Mouse (Mus musculus) erythroblast, embryonic 14.5 days (primary cell): ENCODE measurements around the gene Erbb3. TPM values are rescaled to one million over a fixed set of nuclear protein-coding genes. Genes with fewer than 3 reads are reported as not detected.
"Not testable (repeated sequence)": the region's sequence is repeated elsewhere in the genome, so short reads cannot be mapped to it uniquely, and the experiment has no call there.

Source experiments
- H3K27me3 ChIP-seq: 2 replicates; pipeline ENCODE4 v1.6.1; 2012; ENCODE audit warnings: inconsistent platforms; ENCODE audit not compliant: control insufficient read depth
- H3K36me3 ChIP-seq: 2 replicates; pipeline ENCODE4 v1.6.1; 2012; ENCODE audit warnings: mild to moderate bottlenecking, inconsistent platforms; ENCODE audit not compliant: control insufficient read depth
- H3K4me1 ChIP-seq: 2 replicates; pipeline ENCODE4 v1.6.1; 2012; ENCODE audit warnings: inconsistent platforms; ENCODE audit not compliant: control insufficient read depth
- H3K4me3 ChIP-seq: replicated peaks from 2 replicates; pipeline ENCODE3; 2012; ENCODE audit warnings: moderate library complexity, mild to moderate bottlenecking, inconsistent platforms
- H3K9me3 ChIP-seq: 2 replicates; pipeline ENCODE4 v1.6.1; 2012; ENCODE audit warnings: low read length, inconsistent platforms, mixed read lengths; ENCODE audit not compliant: control insufficient read depth
- GATA1 ChIP-seq: IDR thresholded peaks from 2 replicates; pipeline ENCODE4 v1.6.1; 2012; ENCODE audit warnings: low read length, inconsistent platforms, mixed read lengths
- TAL1 ChIP-seq: IDR thresholded peaks from 3 replicates; pipeline ENCODE4 v1.6.1; 2012; ENCODE audit warnings: low read length, inconsistent platforms, mixed read lengths
- polyA plus RNA-seq: library from polyadenylated mRNA; stranded (reverse); fragments of >175 nt; gene quantifications from 2 replicates; pipeline ENCODE4 v1.2.3, GENCODE M21; 2012

Erbb3 gene
- polyA plus RNA-seq, 1 experiment = 0.01 TPM

DNA sequence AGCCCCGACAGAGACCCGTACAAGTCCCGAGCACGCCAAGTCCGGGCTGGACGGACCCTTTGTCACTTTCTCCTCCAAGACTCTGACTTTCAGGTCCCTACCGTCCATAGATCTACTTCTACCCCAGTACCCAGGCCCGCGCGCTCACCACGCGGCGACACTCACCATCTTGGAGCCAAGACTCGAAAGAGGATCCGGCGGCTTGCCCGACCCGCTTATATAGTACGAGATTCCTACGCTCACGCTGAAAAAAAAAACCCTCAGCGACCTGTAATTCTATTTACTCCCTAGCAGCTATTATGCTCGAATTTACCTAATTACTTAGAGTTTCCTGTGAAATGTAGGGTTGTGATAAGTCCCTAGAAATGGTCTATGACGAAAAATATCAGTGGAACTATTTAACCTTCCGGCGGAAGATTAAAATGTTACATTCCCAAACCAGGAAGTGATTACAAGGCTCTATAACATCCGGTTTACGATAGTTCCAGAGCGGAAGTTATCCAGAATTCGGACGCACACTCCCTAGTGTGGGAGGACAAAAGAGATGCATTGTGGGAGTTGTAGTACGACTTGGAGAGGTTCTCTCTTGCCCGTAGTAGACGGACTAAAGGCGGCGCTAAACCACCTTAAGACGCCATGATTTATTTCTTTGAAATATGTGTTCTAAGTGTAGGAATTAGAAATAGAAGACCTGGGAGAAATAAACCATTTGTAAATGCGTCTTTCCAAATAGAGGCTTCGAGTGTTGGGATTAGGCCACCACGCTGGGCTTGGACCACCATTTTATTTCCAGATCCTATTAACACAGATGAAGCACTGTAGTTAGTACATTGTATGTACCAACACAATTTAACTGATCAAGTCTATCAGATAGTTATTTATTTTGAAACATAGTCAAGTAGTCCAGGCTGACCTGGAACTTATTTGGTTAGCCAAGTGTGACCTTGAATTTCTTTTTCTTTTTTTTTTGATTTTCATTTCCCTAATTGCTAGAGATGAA is 37.2 kb upstream of the Erbb3 start, which contains the start of gene Rps26:
TSS of gene Rps26 (minus strand) at position 437 of the 1,000 bp plus-strand sequence.
- Histone ChIP-seq H3K36me3 (peaks cover 37% of the 10 kb centered on the region), H3K9me3 (no peaks in the 10 kb centered on the region), H3K4me3 (peak within 1 kb of the TSS; percentile 97), H3K27me3 (peaks cover 2% of the 10 kb centered on the region), H3K4me1 (peaks cover 63% of the 10 kb centered on the region)
- TF ChIP-seq TAL1 (no peak), GATA1 (no peak)

GRCm38 (mm10) chr10:128625287-128625894 is 35.9 kb upstream of the Erbb3 start:
- TF ChIP-seq GATA1 (no peak), TAL1 (no peak)
- H3K9me3 ChIP-seq = no peaks in the 10 kb centered on the region
- peaks cover 54% of the 10 kb centered on the region for H3K4me1 ChIP-seq
- H3K36me3 ChIP-seq = peaks cover 37% of the 10 kb centered on the region
- H3K4me3 ChIP-seq = peak overlapping the region; percentile 97
- no peaks in the 10 kb centered on the region for H3K27me3 ChIP-seq

GRCm38 (mm10) chr10:128623106-128623613 is 33.7 kb upstream of the Erbb3 start:
- peaks cover 34% of the 10 kb centered on the region for H3K4me1 ChIP-seq
- not testable (repeated sequence) for H3K9me3 ChIP-seq, H3K27me3 ChIP-seq, H3K4me3 ChIP-seq
- peaks cover 37% of the 10 kb centered on the region for H3K36me3 ChIP-seq

- TF ChIP-seq GATA1 (no peak), TAL1 (no peak)
Observed at GRCm38 (mm10) chr10:128622702-128623101, 33.2 kb upstream of the Erbb3 start.

GRCm38 (mm10) chr10:128621986-128622520 is 32.6 kb upstream of the Erbb3 start:
- H3K27me3 ChIP-seq = no peaks in the 10 kb centered on the region
- no peak overlapping the region for H3K4me3 ChIP-seq
- TF ChIP-seq TAL1 = no peak
- no peak for TF ChIP-seq GATA1
- H3K36me3 ChIP-seq = peaks cover 37% of the 10 kb centered on the region
- H3K9me3 ChIP-seq = no peaks in the 10 kb centered on the region
- H3K4me1 ChIP-seq = peaks cover 24% of the 10 kb centered on the region

More at GRCm38 (mm10) chr10:128622702-128623101, 33.2 kb upstream of the Erbb3 start:
- Histone ChIP-seq H3K4me1 (peaks cover 29% of the 10 kb centered on the region), H3K4me3 (no peak overlapping the region), H3K36me3 (peaks cover 37% of the 10 kb centered on the region), H3K27me3 (no peaks in the 10 kb centered on the region), H3K9me3 (no peaks in the 10 kb centered on the region)

DNA sequence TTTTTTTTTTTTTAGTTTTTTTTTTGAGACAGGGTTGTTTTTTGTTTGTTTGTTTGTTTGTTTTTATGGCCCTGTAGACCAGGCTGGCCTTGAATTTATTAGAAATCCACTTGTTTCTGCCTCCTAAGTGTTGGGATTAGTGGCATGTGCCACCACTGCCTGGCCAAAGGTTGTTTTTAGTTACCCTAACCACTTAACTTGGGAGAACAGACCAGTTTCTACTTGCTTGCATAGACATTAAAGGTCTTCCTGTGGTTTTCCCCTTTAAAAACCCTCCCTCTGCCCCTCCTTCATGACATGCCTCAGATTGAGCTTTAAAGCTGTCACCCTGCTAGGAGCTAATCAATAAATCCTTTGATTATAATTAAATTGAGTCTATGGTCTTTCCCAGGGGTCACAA is 30.8 kb upstream of the Erbb3 start:
- Histone ChIP-seq H3K9me3 (no peaks in the 10 kb centered on the region), H3K4me3 (no peak overlapping the region), H3K36me3 (peaks cover 30% of the 10 kb centered on the region), H3K27me3 (no peaks in the 10 kb centered on the region), H3K4me1 (peaks cover 17% of the 10 kb centered on the region)
- no peak for TF ChIP-seq TAL1
- no peak for TF ChIP-seq GATA1

DNA sequence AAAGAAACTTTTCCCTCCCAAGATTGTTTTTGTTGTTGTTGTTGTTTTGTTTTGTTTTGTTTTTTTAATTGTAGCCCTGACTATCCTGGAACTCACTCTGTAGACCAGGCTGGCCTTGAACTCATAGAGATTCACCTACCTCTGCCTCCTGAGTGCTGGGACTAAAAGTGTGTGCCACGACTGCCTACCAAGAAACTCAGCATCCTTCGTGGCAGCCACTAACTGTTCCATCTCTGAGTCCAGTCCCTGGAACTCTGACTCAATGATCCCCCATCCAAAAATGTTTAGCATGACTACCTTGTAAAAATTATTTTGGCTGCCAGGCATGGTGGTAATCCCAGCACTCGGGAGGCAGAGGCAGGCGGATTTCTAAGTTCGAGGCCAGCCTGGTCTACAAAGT is 29.7 kb upstream of the Erbb3 start:
- H3K4me3 ChIP-seq, H3K27me3 ChIP-seq, H3K9me3 ChIP-seq, H3K4me1 ChIP-seq: not testable (repeated sequence)
- peaks cover 19% of the 10 kb centered on the region for H3K36me3 ChIP-seq

GRCm38 (mm10) chr10:128618570-128618969 is 29.1 kb upstream of the Erbb3 start:
- Histone ChIP-seq H3K9me3 (no peaks in the 10 kb centered on the region), H3K4me1 (peaks cover 5% of the 10 kb centered on the region), H3K27me3 (peaks cover 8% of the 10 kb centered on the region), H3K4me3 (no peak overlapping the region), H3K36me3 (peaks cover 13% of the 10 kb centered on the region)
- TF ChIP-seq GATA1 (no peak), TAL1 (no peak)

DNA sequence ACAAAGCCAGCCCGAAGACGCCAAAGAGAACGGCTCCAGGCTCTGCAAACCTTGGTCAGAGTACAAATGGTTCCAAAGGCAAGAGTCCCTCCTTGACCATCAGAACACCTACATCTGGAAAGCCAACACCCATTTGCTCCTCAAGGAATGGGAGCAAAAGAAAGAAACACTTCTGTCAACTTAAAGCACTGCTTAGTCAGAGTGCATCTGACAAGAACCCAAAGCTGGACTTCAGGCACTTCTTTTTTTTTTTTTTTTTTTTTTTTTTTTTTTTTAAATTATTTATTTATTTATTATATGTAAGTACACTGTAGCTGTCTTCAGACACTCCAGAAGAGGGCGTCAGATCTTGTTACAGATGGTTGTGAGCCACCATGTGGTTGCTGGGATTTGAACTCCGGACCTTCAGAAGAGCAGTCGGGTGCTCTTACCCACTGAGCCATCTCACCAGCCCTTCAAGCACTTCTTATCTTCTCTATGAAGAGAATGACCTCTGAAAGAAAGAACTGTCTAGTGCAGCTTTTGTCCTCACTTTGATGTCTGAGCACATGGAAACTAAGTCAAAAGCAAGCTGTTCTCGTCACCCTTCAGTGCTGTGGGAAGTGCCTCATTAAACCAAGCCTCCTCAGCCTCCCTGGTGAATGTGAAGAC is 26.5 kb upstream of the Erbb3 start:
- not testable (repeated sequence) for H3K4me1 ChIP-seq, H3K9me3 ChIP-seq, H3K4me3 ChIP-seq, H3K36me3 ChIP-seq
- H3K27me3 ChIP-seq = peaks cover 16% of the 10 kb centered on the region
